Mouse (Mus musculus): ENCODE results near the gene Vegfb.

DNA sequence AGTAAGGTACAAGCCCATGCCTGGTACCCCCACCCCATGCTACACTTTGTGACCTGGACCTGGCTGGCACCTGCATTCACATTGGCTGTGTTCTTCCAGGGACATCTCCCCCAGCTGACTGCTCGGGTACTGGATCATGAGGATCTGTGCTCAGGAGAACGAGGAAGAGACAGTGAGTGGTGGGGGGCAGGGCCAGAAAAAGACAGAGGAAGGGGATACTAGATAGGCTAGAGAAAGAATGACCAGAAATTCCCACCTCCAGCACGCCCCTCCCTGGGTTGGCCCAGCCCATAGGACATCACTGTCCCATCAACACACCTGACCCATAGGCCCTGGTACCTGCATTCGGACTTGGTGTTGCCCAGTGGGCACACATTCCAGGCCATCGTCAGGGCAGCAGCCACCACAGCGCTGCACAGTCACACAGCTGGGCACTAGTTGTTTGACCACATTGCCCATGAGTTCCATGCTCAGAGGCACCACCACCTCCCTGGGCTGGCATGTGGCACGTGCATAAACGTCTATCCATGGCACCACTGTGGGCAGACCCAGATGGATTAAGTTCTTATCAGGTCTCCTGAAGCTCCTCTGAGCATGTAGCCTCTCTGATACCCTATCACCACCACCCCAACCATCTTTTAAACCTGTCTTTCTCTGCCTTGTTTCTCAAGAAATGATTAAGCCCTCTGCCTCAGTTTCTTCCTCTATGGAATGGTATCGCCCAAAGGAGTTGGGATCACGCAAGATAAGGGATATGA, 1.3 kb downstream of the Vegfb start:
- TF ChIP-seq CTCF (IDR thresholded peaks at IDR 0.05; ENCODE audit: low read depth) (no peak), EP300 (IDR thresholded peaks at IDR 0.05; ENCODE audit: low read depth) (no peak)
